In genomic region chr12:97612373-97612772, GRCm38 (mm10) we compare ENCODE assay signal across 16 mouse cellular contexts.
DNase-seq lines count a peak whose midpoint lies in the region; ATAC-seq and TF ChIP-seq lines count a peak whose summit lies in the region.
"Had no signal": no experiment of that assay in that cellular context is flagged by ENCODE, and none has a peak within 500 bp of the region (broad histone marks: within the 10 kb centered on the region; RNA-seq: fewer than 3 reads in every experiment).

No protein-coding gene starts in this region.

- 14% methylated on average over 7 of the region's 7 CpGs for WGBS in heart, embryonic 15.5 days
- 4% methylated on average over 7 of the region's 7 CpGs for WGBS in lung, embryonic 14.5 days
- 8% methylated on average over 7 of the region's 7 CpGs for WGBS in lung, postnatal 0 days
- 77% methylated on average over 7 of the region's 7 CpGs for WGBS in midbrain, embryonic 15.5 days

- no peak overlapping the region for H3K4me3 ChIP-seq in heart, embryonic 15.5 days
- H3K4me3 ChIP-seq in lung, embryonic 14.5 days (ENCODE audit: low read depth, low read length): no peak overlapping the region
- no peak overlapping the region for H3K4me3 ChIP-seq in lung, postnatal 0 days (ENCODE audit: low read depth, low read length)
- no peak overlapping the region for H3K4me3 ChIP-seq in embryonic fibroblast, embryonic 13.5 days (ENCODE audit: insufficient read depth, low read length)
- no peak overlapping the region for H3K4me3 ChIP-seq in midbrain, embryonic 15.5 days
- H3K4me3 ChIP-seq: left cerebral cortex, adult 2 months; limb, embryonic 12.5 days had no signal

- no peaks in the 10 kb centered on the region for H3K36me3 ChIP-seq in heart, embryonic 15.5 days
- no peaks in the 10 kb centered on the region for H3K36me3 ChIP-seq in lung, embryonic 14.5 days (ENCODE audit: insufficient read depth)
- H3K36me3 ChIP-seq in lung, postnatal 0 days (ENCODE audit: insufficient read depth, low read length): no peaks in the 10 kb centered on the region
- H3K36me3 ChIP-seq in midbrain, embryonic 15.5 days (replicated peaks): no peaks in the 10 kb centered on the region
- H3K36me3 ChIP-seq: limb, embryonic 12.5 days had no signal

- H3K9ac ChIP-seq in heart, embryonic 15.5 days: no peak overlapping the region
- H3K9ac ChIP-seq in lung, embryonic 14.5 days: no peak overlapping the region
- no peak overlapping the region for H3K9ac ChIP-seq in lung, postnatal 0 days (replicated peaks; ENCODE audit: low read depth)
- no peak overlapping the region for H3K9ac ChIP-seq in midbrain, embryonic 15.5 days
- H3K9ac ChIP-seq: hindbrain, embryonic 14.5 days; limb, embryonic 12.5 days; liver, postnatal 0 days had no signal

- H3K9me3 ChIP-seq in heart, embryonic 15.5 days (replicated peaks): no peaks in the 10 kb centered on the region
- H3K9me3 ChIP-seq in lung, embryonic 14.5 days (ENCODE audit: low read depth, low read length): no peaks in the 10 kb centered on the region
- no peaks in the 10 kb centered on the region for H3K9me3 ChIP-seq in lung, postnatal 0 days (ENCODE audit: low read length)
- no peaks in the 10 kb centered on the region for H3K9me3 ChIP-seq in midbrain, embryonic 15.5 days
- H3K9me3 ChIP-seq: limb, embryonic 12.5 days had no signal

- no peak overlapping the region for H3K27ac ChIP-seq in heart, embryonic 15.5 days
- H3K27ac ChIP-seq in lung, embryonic 14.5 days (ENCODE audit: low read depth): no peak overlapping the region
- no peak overlapping the region for H3K27ac ChIP-seq in lung, postnatal 0 days (ENCODE audit: low read length)
- H3K27ac ChIP-seq in embryonic fibroblast, embryonic 13.5 days (ENCODE audit: insufficient read depth, low read length): peak overlapping the region; percentile 49; the same call in 1 of the 2 replicates
- no peak overlapping the region for H3K27ac ChIP-seq in midbrain, embryonic 15.5 days
- H3K27ac ChIP-seq: hindbrain, embryonic 14.5 days; left cerebral cortex, adult 2 months; limb, embryonic 12.5 days had no signal

- no peak for DNase-seq in heart, adult 9 months (ENCODE audit: low spot score in 2 of 2)
- peak; percentile 7 for DNase-seq in lung, embryonic 14.5 days
- DNase-seq in lung, postnatal 0 days (ENCODE audit: low spot score): no peak
- no peak for DNase-seq in cerebellum, postnatal 10 days
- DNase-seq: adrenal gland, adult 2 months; cerebellum, adult 18-20 months; liver, postnatal 0 days; right cerebral cortex, postnatal 25 days; thymus, postnatal 4 days had no signal

- TF ChIP-seq CTCF in lung, embryonic 14.5 days (IDR thresholded peaks at IDR 0.05; ENCODE audit: low read depth): no peak
- TF ChIP-seq CTCF in lung, postnatal 0 days (IDR thresholded peaks at IDR 0.05): no peak
- no peak for TF ChIP-seq CTCF in embryonic fibroblast, embryonic 13.5 days (IDR thresholded peaks at IDR 0.05; ENCODE audit: borderline replicate concordance, insufficient read depth, low read length)

- no peaks in the 10 kb centered on the region for H3K27me3 ChIP-seq in heart, embryonic 15.5 days
- no peaks in the 10 kb centered on the region for H3K27me3 ChIP-seq in lung, embryonic 14.5 days (ENCODE audit: insufficient read depth, low read length)
- H3K27me3 ChIP-seq in lung, postnatal 0 days (replicated peaks; ENCODE audit: insufficient read depth, low read length): no peaks in the 10 kb centered on the region
- H3K27me3 ChIP-seq in midbrain, embryonic 15.5 days (replicated peaks): no peaks in the 10 kb centered on the region
- H3K27me3 ChIP-seq: limb, embryonic 12.5 days had no signal

- peaks cover 4% of the 10 kb centered on the region for H3K4me1 ChIP-seq in heart, embryonic 15.5 days (replicated peaks)
- no peaks in the 10 kb centered on the region for H3K4me1 ChIP-seq in lung, embryonic 14.5 days (ENCODE audit: insufficient read depth)
- no peaks in the 10 kb centered on the region for H3K4me1 ChIP-seq in lung, postnatal 0 days (ENCODE audit: insufficient read depth, low read depth, low read length)
- H3K4me1 ChIP-seq in embryonic fibroblast, embryonic 13.5 days (ENCODE audit: control insufficient read depth, insufficient read depth, low read length): peaks cover 4% of the 10 kb centered on the region; the same call in 1 of the 2 replicates
- no peaks in the 10 kb centered on the region for H3K4me1 ChIP-seq in midbrain, embryonic 15.5 days

- TF ChIP-seq POLR2A in embryonic fibroblast, embryonic 13.5 days (IDR thresholded peaks at IDR 0.05; ENCODE audit: low read depth, low read length): no peak

- H3K4me2 ChIP-seq in heart, embryonic 15.5 days: peak overlapping the region; percentile 18; the same call in 1 of the 2 replicates
- H3K4me2 ChIP-seq in lung, embryonic 14.5 days: 0 out of 2 replicates have a peak overlapping the region, but pooled peaks have one; percentile 10
- H3K4me2 ChIP-seq in lung, postnatal 0 days (replicated peaks; ENCODE audit: low read depth, low read length): no peak overlapping the region
- no peak overlapping the region for H3K4me2 ChIP-seq in midbrain, embryonic 15.5 days
- H3K4me2 ChIP-seq: hindbrain, embryonic 14.5 days; limb, embryonic 12.5 days had no signal

- no peak for TF ChIP-seq EP300 in lung, postnatal 0 days (IDR thresholded peaks at IDR 0.05)

- ATAC-seq in heart, embryonic 15.5 days (replicated peaks; ENCODE audit: insufficient number of reproducible peaks, insufficient read depth, low FRiP score, low read depth): no peak
- ATAC-seq in lung, embryonic 14.5 days (ENCODE audit: insufficient read depth): peak; percentile 31; the same call in 1 of the 2 replicates
- ATAC-seq in lung, postnatal 0 days: no peak
- no peak for ATAC-seq in midbrain, embryonic 15.5 days (replicated peaks)
- ATAC-seq: intestine, postnatal 0 days; liver, postnatal 0 days had no signal

Comparison
In these comparisons a context has a peak if more than half of its experiments do, and no peak if none do; other contexts are left out.
1. H3K4me2 ChIP-seq: peak in heart, embryonic 15.5 days (single experiment) and lung, embryonic 14.5 days (single experiment); none in lung, postnatal 0 days (single experiment) and midbrain, embryonic 15.5 days (single experiment).